Mouse (Mus musculus) liver, postnatal 0 days (tissue): ENCODE measurements around the gene Snrpc.

Experiments used
- CTCF ChIP-seq: sonication (generic); IDR thresholded peaks from 2 replicates; pipeline ENCODE4 v1.5.1; 2016; ENCODE audit warnings: antibody characterized with exemption, low read depth
- EP300 ChIP-seq: IDR thresholded peaks from 2 replicates; pipeline ENCODE4 v1.6.1; 2016; ENCODE audit warnings: antibody characterized with exemption, low read depth, mild to moderate bottlenecking

GRCm38 (mm10) chr17:27848351-27848750, 10.4 kb downstream of the Snrpc start:
- TF ChIP-seq CTCF (peak; percentile 33), EP300 (no peak)
